Mouse (Mus musculus) embryonic facial prominence, embryonic 14.5 days (tissue): ENCODE data around the gene 1700067K01Rik. TPM values are rescaled to one million over a fixed set of nuclear protein-coding genes. Genes with fewer than 3 reads are reported as not detected.
A peak's percentile ranks its signal among the peaks of the same experiment; 100 is the strongest.

Source experiments
- ATAC-seq: fragments of 200-750 bp; cut with Nextera tagmentation; 2 replicates; pipeline ENCODE4 v1.8.0; 2017; ENCODE audit warnings: low read depth, moderate number of reproducible peaks, moderate TSS enrichment
- DNase-seq: peaks from one replicate; pipeline ENCODE4 v3.0.0-alpha.2; 2015; ENCODE audit warnings: low spot score
- H3K27ac ChIP-seq: fragments of 300-500 bp; sonication (generic); replicated peaks from 2 replicates; pipeline ENCODE4 v1.5.1; 2014; ENCODE audit warnings: low read depth, mild to moderate bottlenecking, low read length, moderate library complexity
- H3K27me3 ChIP-seq: fragments of 300-500 bp; sonication (generic); replicated peaks from 2 replicates; pipeline ENCODE4 v1.6.1; 2014; ENCODE audit warnings: low read length; ENCODE audit not compliant: control insufficient read depth, insufficient read depth
- H3K36me3 ChIP-seq: fragments of 300-500 bp; sonication (generic); 2 replicates; pipeline ENCODE4 v1.6.1; 2014; ENCODE audit warnings: low read length, mixed read lengths; ENCODE audit not compliant: control insufficient read depth, insufficient read depth
- H3K4me1 ChIP-seq: fragments of 300-500 bp; sonication (generic); 2 replicates; pipeline ENCODE4 v1.6.1; 2014; ENCODE audit warnings: antibody characterized with exemption, low read length; ENCODE audit not compliant: control insufficient read depth, insufficient read depth
- H3K4me2 ChIP-seq: fragments of 300-500 bp; sonication (generic); 2 replicates; pipeline ENCODE4 v1.6.1; 2014; ENCODE audit warnings: low read depth, mild to moderate bottlenecking, low read length, moderate library complexity, mixed read lengths
- H3K4me3 ChIP-seq: fragments of 300-500 bp; sonication (generic); 2 replicates; pipeline ENCODE4 v1.5.1; 2014; ENCODE audit warnings: low read depth, mild to moderate bottlenecking, low read length
- H3K9ac ChIP-seq: fragments of 300-500 bp; sonication (generic); 2 replicates; pipeline ENCODE4 v1.6.1; 2014; ENCODE audit warnings: low read depth, mild to moderate bottlenecking, low read length, moderate library complexity, mixed read lengths
- H3K9me3 ChIP-seq: fragments of 300-500 bp; sonication (generic); 2 replicates; pipeline ENCODE4 v1.6.1; 2016; ENCODE audit warnings: low read length; ENCODE audit not compliant: control insufficient read depth
- WGBS: fragments of 180-500 bp; shearing (Covaris S2); extraction: QIAGEN DNeasy Blood & Tissue Kit; methylation state at CpG from one replicate; pipeline ENCODE4 v1.1.7; 2014; 5-methylcytosine and 5-hydroxymethylcytosine counted together
- polyA plus RNA-seq: library from polyadenylated mRNA; unstranded; fragments of >200 nt; fragmentation: Nextera tagmentation; extraction: Ambion mirVana; gene quantifications from 2 replicates; pipeline ENCODE4 v1.2.1, GENCODE M21; 2014

The 1700067K01Rik gene
- polyA plus RNA-seq, 1 experiment from 2014 or later: 0.77 TPM

- Histone ChIP-seq H3K9me3 (no peaks in the 10 kb centered on the region), H3K27ac (peak overlapping the region; percentile 65; the same call in 1 of the 2 replicates), H3K4me1 (peaks cover 10% of the 10 kb centered on the region), H3K4me3 (peak overlapping the region; percentile 93), H3K9ac (peak overlapping the region; percentile 79), H3K36me3 (peaks cover 26% of the 10 kb centered on the region), H3K4me2 (peak overlapping the region; percentile 88), H3K27me3 (no peaks in the 10 kb centered on the region)
- DNase-seq (no peak), ATAC-seq (no peak)
- 68% methylated on average over 6 of the region's 6 CpGs for WGBS
Measured at GRCm38 (mm10) chr8:83971661-83972060, 29.6 kb upstream of the 1700067K01Rik start.

GRCm38 (mm10) chr8:83972150-83973120 lies 28.9 kb upstream of the 1700067K01Rik start, which contains the start of gene Prkaca:
Gene Prkaca (plus strand): TSS chr8:83972993.
- Histone ChIP-seq H3K9me3 (no peaks in the 10 kb centered on the region), H3K36me3 (peaks cover 24% of the 10 kb centered on the region), H3K27me3 (no peaks in the 10 kb centered on the region), H3K27ac (peak within 1 kb of the TSS; percentile 65), H3K9ac (peak within 1 kb of the TSS; percentile 86), H3K4me1 (peaks cover 13% of the 10 kb centered on the region), H3K4me3 (peak within 1 kb of the TSS; percentile 93), H3K4me2 (peak within 1 kb of the TSS; percentile 97)
- ATAC-seq (peak; percentile 100), DNase-seq (peak; percentile 100)
- WGBS: 1% methylated on average over 25 of the region's 94 CpGs

GRCm38 (mm10) chr8:83973161-83974031 lies 27.9 kb upstream of the 1700067K01Rik start:
- Histone ChIP-seq H3K4me2 (peak overlapping the region; percentile 97), H3K27ac (peak overlapping the region; percentile 61), H3K36me3 (peaks cover 16% of the 10 kb centered on the region), H3K27me3 (no peaks in the 10 kb centered on the region), H3K4me3 (peak overlapping the region; percentile 93), H3K4me1 (peaks cover 16% of the 10 kb centered on the region), H3K9ac (peak overlapping the region; percentile 86), H3K9me3 (no peaks in the 10 kb centered on the region)
- ATAC-seq (peak; percentile 10; the same call in 1 of the 2 replicates), DNase-seq (peak; percentile 8)
- WGBS: 4% methylated on average over 30 of the region's 37 CpGs

GRCm38 (mm10) chr8:83974521-83974920 lies 26.8 kb upstream of the 1700067K01Rik start:
- Histone ChIP-seq H3K4me3 (no peak overlapping the region), H3K9me3 (no peaks in the 10 kb centered on the region), H3K36me3 (peaks cover 5% of the 10 kb centered on the region), H3K27ac (no peak overlapping the region), H3K9ac (peak overlapping the region; percentile 86; the same call in 1 of the 2 replicates), H3K27me3 (no peaks in the 10 kb centered on the region), H3K4me2 (peak overlapping the region; percentile 97), H3K4me1 (peaks cover 16% of the 10 kb centered on the region)
- ATAC-seq (no peak), DNase-seq (no peak)
- 78% methylated on average over 4 of the region's 4 CpGs for WGBS

- H3K4me3 ChIP-seq: no peak overlapping the region
Measured at GRCm38 (mm10) chr8:83976101-83976630, 25.1 kb upstream of the 1700067K01Rik start.

GRCm38 (mm10) chr8:83976779-83977350 lies 24.4 kb upstream of the 1700067K01Rik start:
- ATAC-seq (no peak), DNase-seq (no peak)
- H3K9me3 ChIP-seq: no peaks in the 10 kb centered on the region
- peaks cover 13% of the 10 kb centered on the region for H3K36me3 ChIP-seq
- H3K4me3 ChIP-seq: no peak overlapping the region
- H3K27me3 ChIP-seq: no peaks in the 10 kb centered on the region
- WGBS: 82% methylated on average over 5 of the region's 5 CpGs
- peaks cover 15% of the 10 kb centered on the region for H3K4me1 ChIP-seq
- no peak overlapping the region for H3K4me2 ChIP-seq
- H3K27ac ChIP-seq: no peak overlapping the region
- H3K9ac ChIP-seq: no peak overlapping the region

More at GRCm38 (mm10) chr8:83976101-83976630, 25.1 kb upstream of the 1700067K01Rik start:
- Histone ChIP-seq H3K27me3 (no peaks in the 10 kb centered on the region), H3K36me3 (peaks cover 6% of the 10 kb centered on the region), H3K9me3 (no peaks in the 10 kb centered on the region), H3K9ac (no peak overlapping the region), H3K4me2 (no peak overlapping the region), H3K4me1 (peaks cover 16% of the 10 kb centered on the region), H3K27ac (no peak overlapping the region)
- DNase-seq (no peak), ATAC-seq (no peak)
- WGBS: 83% methylated on average over 4 of the region's 4 CpGs

GRCm38 (mm10) chr8:83977646-83978045 lies 23.7 kb upstream of the 1700067K01Rik start:
- H3K27ac ChIP-seq: no peak overlapping the region
- no peak overlapping the region for H3K9ac ChIP-seq
- DNase-seq: no peak

GRCm38 (mm10) chr8:83978200-83978599 lies 23.1 kb upstream of the 1700067K01Rik start:
- no peaks in the 10 kb centered on the region for H3K27me3 ChIP-seq
- no peaks in the 10 kb centered on the region for H3K9me3 ChIP-seq
- no peak overlapping the region for H3K4me2 ChIP-seq
- 69% methylated on average over 9 of the region's 9 CpGs for WGBS
- no peak overlapping the region for H3K9ac ChIP-seq
- no peak overlapping the region for H3K4me3 ChIP-seq
- DNase-seq (no peak), ATAC-seq (no peak)
- peaks cover 13% of the 10 kb centered on the region for H3K4me1 ChIP-seq
- no peak overlapping the region for H3K27ac ChIP-seq
- peaks cover 27% of the 10 kb centered on the region for H3K36me3 ChIP-seq

More at GRCm38 (mm10) chr8:83977646-83978045, 23.7 kb upstream of the 1700067K01Rik start:
- no peak overlapping the region for H3K4me3 ChIP-seq
- no peaks in the 10 kb centered on the region for H3K9me3 ChIP-seq
- no peak overlapping the region for H3K4me2 ChIP-seq
- ATAC-seq: no peak
- WGBS: 50% methylated on average over 6 of the region's 6 CpGs
- peaks cover 21% of the 10 kb centered on the region for H3K36me3 ChIP-seq
- H3K4me1 ChIP-seq: peaks cover 13% of the 10 kb centered on the region
- H3K27me3 ChIP-seq: no peaks in the 10 kb centered on the region
